Mouse (Mus musculus) brain, adult 2 months (tissue): Measurements from ENCODE around the gene Stra8.

Experiments
- DNase-seq: peaks from one replicate; pipeline ENCODE4 v3.0.0; 2011; ENCODE audit warnings: low read depth, low spot score

The Stra8 gene

GRCm38 (mm10) chr6:34942446-34942845 is 22.5 kb downstream of the Stra8 start:
- no peak for DNase-seq

- DNase-seq: no peak
Observed at GRCm38 (mm10) chr6:34943499-34943898, 23.5 kb downstream of the Stra8 start.

- DNase-seq: no peak
Observed at GRCm38 (mm10) chr6:34946486-34947079, 26.6 kb downstream of the Stra8 start.

GRCm38 (mm10) chr6:34948461-34948860 is 28.5 kb downstream of the Stra8 start:
- peak; percentile 58 for DNase-seq

GRCm38 (mm10) chr6:34951518-34951917 is 31.6 kb downstream of the Stra8 start:
- no peak for DNase-seq

GRCm38 (mm10) chr6:34951956-34952667 is 32.1 kb downstream of the Stra8 start:
- DNase-seq: no peak

- peak; percentile 57 for DNase-seq
Observed at GRCm38 (mm10) chr6:34954926-34955861, 35.2 kb downstream of the Stra8 start.

GRCm38 (mm10) chr6:34955862-34956241 is 35.9 kb downstream of the Stra8 start:
- no peak for DNase-seq

- no peak for DNase-seq
Observed at GRCm38 (mm10) chr6:34959131-34959530, 39.2 kb downstream of the Stra8 start.

- DNase-seq: no peak
Observed at GRCm38 (mm10) chr6:34964550-34964949, 44.6 kb downstream of the Stra8 start.

- DNase-seq: no peak
Observed at GRCm38 (mm10) chr6:34965819-34966539, 46.0 kb downstream of the Stra8 start.

- DNase-seq: no peak
Observed at GRCm38 (mm10) chr6:34971181-34971580, 51.2 kb downstream of the Stra8 start.

- DNase-seq: no peak
Observed at GRCm38 (mm10) chr6:34979291-34979690, 59.3 kb downstream of the Stra8 start.

- DNase-seq: no peak
Observed at GRCm38 (mm10) chr6:34980661-34981060, 60.7 kb downstream of the Stra8 start.

GRCm38 (mm10) chr6:34987085-34987645 is 67.2 kb downstream of the Stra8 start:
- no peak for DNase-seq

- no peak for DNase-seq
Observed at GRCm38 (mm10) chr6:34988081-34988761, 68.3 kb downstream of the Stra8 start, which contains the start of gene Slc23a4. Gene Slc23a4, minus strand, starts transcription at chr6:34988404.
